Mouse (Mus musculus): ENCODE data around the gene Dlec1. TPM values are rescaled to one million over a fixed set of nuclear protein-coding genes. Genes with fewer than 3 reads are reported as not detected.

Gene Dlec1
- total and polyA plus RNA-seq, 2 experiments from 2014 or later: 1.1 to 1.4 TPM

GRCm38 (mm10) chr9:119093419-119094295 lies 8.6 kb upstream of the Dlec1 start, which contains the start of gene Plcd1:
Gene Plcd1, minus strand, starts transcription at chr9:119093502.
- 8% methylated on average over 45 of the region's 45 CpGs for WGBS
- H3K27ac ChIP-seq: peak within 1 kb of the TSS; percentile 74
- peaks cover 19% of the 10 kb centered on the region for H3K4me1 ChIP-seq (ENCODE audit: insufficient read depth, low read length)

GRCm38 (mm10) chr9:119094462-119095109 lies 7.7 kb upstream of the Dlec1 start:
- peaks cover 19% of the 10 kb centered on the region for H3K4me1 ChIP-seq (ENCODE audit: insufficient read depth, low read length)
- 0 out of 2 replicates have a peak, but pooled peaks have one; percentile 16 for TF ChIP-seq CTCF (IDR thresholded peaks at IDR 0.05; ENCODE audit: low read depth)
- no peaks in the 10 kb centered on the region for H3K27me3 ChIP-seq (ENCODE audit: insufficient read depth, low read length)
- DNase-seq (ENCODE audit: low spot score) (peak; percentile 67), ATAC-seq (0 out of 2 replicates have a peak, but pooled peaks have one; percentile 41)
- no peaks in the 10 kb centered on the region for H3K9me3 ChIP-seq (ENCODE audit: low read length)
- WGBS: 51% methylated on average over 13 of the region's 13 CpGs
- no peak overlapping the region for H3K9ac ChIP-seq (replicated peaks; ENCODE audit: low read length)
- H3K4me3 ChIP-seq (ENCODE audit: low read length): no peak overlapping the region
- H3K36me3 ChIP-seq (ENCODE audit: insufficient read depth, low read length): no peaks in the 10 kb centered on the region
- no peak overlapping the region; the same call in 1 of the 2 replicates for H3K27ac ChIP-seq
- H3K4me2 ChIP-seq (ENCODE audit: low read depth, low read length): peak overlapping the region; percentile 92; the same call in 1 of the 2 replicates

More at GRCm38 (mm10) chr9:119093419-119094295, 8.6 kb upstream of the Dlec1 start, which contains the start of gene Plcd1:
- H3K9me3 ChIP-seq (ENCODE audit: low read length): no peaks in the 10 kb centered on the region
- H3K36me3 ChIP-seq (ENCODE audit: insufficient read depth, low read length): no peaks in the 10 kb centered on the region
- H3K4me3 ChIP-seq (ENCODE audit: low read length): peak within 1 kb of the TSS; percentile 57
- H3K9ac ChIP-seq (replicated peaks; ENCODE audit: low read length): peak within 1 kb of the TSS; percentile 60
- ATAC-seq (peak; percentile 89), DNase-seq (ENCODE audit: low spot score) (peak; percentile 89)
- TF ChIP-seq CTCF (IDR thresholded peaks at IDR 0.05; ENCODE audit: low read depth): no peak; the same call in 1 of the 2 replicates
- peak within 1 kb of the TSS; percentile 92 for H3K4me2 ChIP-seq (ENCODE audit: low read depth, low read length)
- H3K27me3 ChIP-seq (ENCODE audit: insufficient read depth, low read length): no peaks in the 10 kb centered on the region

GRCm38 (mm10) chr9:119100177-119100898 lies 1.9 kb upstream of the Dlec1 start:
- Histone ChIP-seq H3K9me3 (ENCODE audit: low read length) (no peaks in the 10 kb centered on the region), H3K4me2 (ENCODE audit: low read depth, low read length) (no peak overlapping the region), H3K4me1 (ENCODE audit: insufficient read depth, low read length) (no peaks in the 10 kb centered on the region), H3K27ac (no peak overlapping the region), H3K4me3 (ENCODE audit: low read length) (no peak overlapping the region), H3K27me3 (ENCODE audit: insufficient read depth, low read length) (no peaks in the 10 kb centered on the region), H3K9ac (replicated peaks; ENCODE audit: low read length) (no peak overlapping the region), H3K36me3 (ENCODE audit: insufficient read depth, low read length) (no peaks in the 10 kb centered on the region)
- 0 out of 2 replicates have a peak, but pooled peaks have one; percentile 22 for ATAC-seq
- DNase-seq (ENCODE audit: low spot score): peak; percentile 27
- 13% methylated on average over 15 of the region's 15 CpGs for WGBS
- peak; percentile 29; the same call in 1 of the 2 replicates for TF ChIP-seq CTCF (IDR thresholded peaks at IDR 0.05; ENCODE audit: low read depth)

GRCm38 (mm10) chr9:119102783-119103113 lies 470 bp downstream of the Dlec1 start:
- TF ChIP-seq CTCF (IDR thresholded peaks at IDR 0.05; ENCODE audit: low read depth): no peak
- ATAC-seq (no peak), DNase-seq (ENCODE audit: low spot score) (peak; percentile 59)
- H3K4me1 ChIP-seq (ENCODE audit: insufficient read depth, low read length): no peaks in the 10 kb centered on the region
- no peaks in the 10 kb centered on the region for H3K27me3 ChIP-seq (ENCODE audit: insufficient read depth, low read length)
- peak overlapping the region; percentile 73 for H3K4me2 ChIP-seq (ENCODE audit: low read depth, low read length)
- WGBS: 3% methylated on average over 19 of the region's 19 CpGs
- H3K36me3 ChIP-seq (ENCODE audit: insufficient read depth, low read length): no peaks in the 10 kb centered on the region
- no peaks in the 10 kb centered on the region for H3K9me3 ChIP-seq (ENCODE audit: low read length)
- H3K4me3 ChIP-seq (ENCODE audit: low read length): peak overlapping the region; percentile 59
- peak overlapping the region; percentile 51 for H3K9ac ChIP-seq (replicated peaks; ENCODE audit: low read length)
- no peak overlapping the region for H3K27ac ChIP-seq

- peak; percentile 60 for TF ChIP-seq CTCF (IDR thresholded peaks at IDR 0.05; ENCODE audit: low read depth)
- no peaks in the 10 kb centered on the region for H3K27me3 ChIP-seq (ENCODE audit: insufficient read depth, low read length)
- H3K4me2 ChIP-seq (ENCODE audit: low read depth, low read length): no peak overlapping the region
- ATAC-seq (no peak), DNase-seq (ENCODE audit: low spot score) (peak; percentile 45)
- H3K4me3 ChIP-seq (ENCODE audit: low read length): no peak overlapping the region
- no peak overlapping the region for H3K9ac ChIP-seq (replicated peaks; ENCODE audit: low read length)
- no peaks in the 10 kb centered on the region for H3K36me3 ChIP-seq (ENCODE audit: insufficient read depth, low read length)
- H3K27ac ChIP-seq: no peak overlapping the region
- WGBS: 85% methylated on average over 4 of the region's 4 CpGs
- H3K4me1 ChIP-seq (ENCODE audit: insufficient read depth, low read length): no peaks in the 10 kb centered on the region
- H3K9me3 ChIP-seq (ENCODE audit: low read length): no peaks in the 10 kb centered on the region
Observed at GRCm38 (mm10) chr9:119107566-119107965, 5.3 kb downstream of the Dlec1 start.

- 62% methylated on average over 12 of the region's 12 CpGs for WGBS
- no peak for TF ChIP-seq CTCF (IDR thresholded peaks at IDR 0.05; ENCODE audit: low read depth)
- Histone ChIP-seq H3K27ac (no peak overlapping the region), H3K9me3 (ENCODE audit: low read length) (no peaks in the 10 kb centered on the region), H3K9ac (replicated peaks; ENCODE audit: low read length) (no peak overlapping the region), H3K4me1 (ENCODE audit: insufficient read depth, low read length) (no peaks in the 10 kb centered on the region), H3K4me2 (ENCODE audit: low read depth, low read length) (no peak overlapping the region), H3K27me3 (ENCODE audit: insufficient read depth, low read length) (no peaks in the 10 kb centered on the region), H3K36me3 (ENCODE audit: insufficient read depth, low read length) (no peaks in the 10 kb centered on the region), H3K4me3 (ENCODE audit: low read length) (no peak overlapping the region)
- DNase-seq (ENCODE audit: low spot score) (no peak), ATAC-seq (no peak)
Observed at GRCm38 (mm10) chr9:119109685-119110353, 7.5 kb downstream of the Dlec1 start.
